Mouse (Mus musculus): ENCODE data around the gene Map4k1.

Gene Map4k1

DNA sequence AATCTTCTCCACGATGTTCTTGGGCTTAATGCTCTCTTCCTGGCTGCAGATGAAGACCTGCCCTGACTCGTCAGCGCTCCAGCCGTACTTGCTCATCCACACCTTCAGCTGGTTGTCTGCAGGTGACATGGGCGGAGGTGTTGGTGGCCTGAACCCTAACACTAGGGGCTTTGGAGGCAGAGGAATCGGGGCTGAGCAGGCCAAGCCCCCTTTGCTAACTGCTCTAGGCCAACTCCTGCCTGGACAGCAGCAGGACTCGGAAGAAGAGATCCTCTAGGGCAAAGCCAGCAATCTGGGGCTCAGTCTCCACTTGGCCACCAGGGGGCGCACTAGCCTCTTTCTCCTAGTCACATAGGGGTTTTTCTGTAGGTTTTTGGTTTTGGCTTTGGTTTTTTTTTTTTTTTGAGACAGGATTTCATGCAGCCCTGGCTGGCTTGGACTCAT lies 9.3 kb upstream of the Map4k1 start:
- intact Hi-C loops (cut with DNase I): loop anchor here (5.0 kb wide), 2 partner anchors 65 to 185 kb away; partner anchors contain the start of gene Rinl

DNA sequence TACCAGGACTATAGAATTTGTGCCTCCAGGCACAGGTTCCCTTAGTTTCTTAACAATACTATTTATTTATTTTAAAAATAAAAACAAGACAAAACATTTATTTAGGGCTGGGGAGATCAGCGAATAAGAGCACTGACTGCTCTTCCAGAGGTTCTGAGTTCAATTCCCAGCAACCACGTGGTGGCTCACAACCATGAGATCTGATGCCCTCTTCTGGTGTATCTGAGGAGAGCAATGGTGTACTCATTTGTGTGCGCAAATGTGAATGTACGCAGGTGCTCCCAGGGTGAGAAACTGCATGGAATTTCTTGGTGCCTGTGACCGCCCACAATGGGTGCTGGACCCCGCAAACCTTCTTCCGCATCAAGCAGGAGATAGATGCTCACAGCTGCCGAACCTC lies 8.8 kb upstream of the Map4k1 start:
- intact Hi-C loops (cut with DNase I): loop anchor here (5.0 kb wide), 2 partner anchors 64 to 186 kb away; partner anchors contain the start of gene Rinl

GRCm38 (mm10) chr7:28977556-28977955 lies 4.3 kb upstream of the Map4k1 start:
- intact Hi-C loops (cut with DNase I): no loop called here

DNA sequence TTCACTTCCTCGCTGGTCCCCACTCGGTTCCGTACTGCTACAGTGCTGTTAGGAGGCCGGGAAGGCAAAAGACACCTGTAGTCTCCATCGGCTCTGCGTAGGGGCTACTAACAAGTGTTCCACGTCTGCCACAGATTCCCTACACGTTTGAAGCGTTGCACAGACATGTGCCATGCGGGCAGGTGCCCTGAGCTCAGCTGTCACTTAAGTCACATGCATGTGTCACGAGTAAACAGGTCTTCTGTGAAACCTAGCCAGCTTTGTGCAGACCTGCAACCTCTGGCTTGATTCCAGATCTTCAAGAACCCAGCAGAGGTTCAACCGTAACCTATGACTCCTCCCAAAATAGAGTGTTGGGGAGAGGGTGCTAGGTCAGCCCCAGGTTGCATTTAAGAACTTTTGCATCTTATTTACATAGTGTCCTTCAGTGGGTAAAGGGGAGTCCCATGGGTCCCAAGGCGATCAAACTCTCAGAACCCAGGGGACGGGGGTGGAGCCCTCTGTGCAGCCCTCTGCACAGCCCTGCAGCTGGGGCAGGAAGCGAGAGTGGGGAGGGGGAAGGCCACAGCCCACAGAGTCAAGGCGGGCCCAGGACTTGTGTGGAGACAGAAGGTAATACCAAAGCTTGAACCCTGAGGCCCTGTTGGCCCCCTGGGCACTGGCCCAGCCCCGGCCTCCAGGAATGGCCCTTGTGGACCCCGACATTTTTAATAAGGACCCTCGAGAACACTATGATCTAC lies 594 bp downstream of the Map4k1 start:
- intact Hi-C loops (cut with DNase I): no loop called here

DNA sequence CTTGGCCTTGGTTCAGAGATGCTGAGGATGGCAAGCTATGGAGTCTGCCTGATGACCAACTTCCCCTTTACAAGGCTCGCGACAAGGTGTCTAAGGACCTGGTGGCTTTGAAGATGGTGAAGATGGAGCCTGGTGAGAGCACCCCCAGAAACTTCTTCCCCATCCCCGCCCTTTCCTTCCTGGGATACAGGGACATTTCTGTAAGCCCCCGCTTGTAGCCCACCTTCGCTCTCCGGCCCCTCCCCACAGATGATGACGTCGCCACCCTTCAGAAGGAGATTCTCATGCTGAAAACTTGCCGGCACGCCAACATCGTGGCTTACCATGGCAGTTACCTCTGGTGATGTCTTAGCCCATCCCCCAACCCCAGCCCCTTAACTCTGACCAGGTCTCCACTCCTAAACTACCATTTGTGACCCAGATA lies 1.3 kb downstream of the Map4k1 start:
- intact Hi-C loops (cut with DNase I): no loop called here

DNA sequence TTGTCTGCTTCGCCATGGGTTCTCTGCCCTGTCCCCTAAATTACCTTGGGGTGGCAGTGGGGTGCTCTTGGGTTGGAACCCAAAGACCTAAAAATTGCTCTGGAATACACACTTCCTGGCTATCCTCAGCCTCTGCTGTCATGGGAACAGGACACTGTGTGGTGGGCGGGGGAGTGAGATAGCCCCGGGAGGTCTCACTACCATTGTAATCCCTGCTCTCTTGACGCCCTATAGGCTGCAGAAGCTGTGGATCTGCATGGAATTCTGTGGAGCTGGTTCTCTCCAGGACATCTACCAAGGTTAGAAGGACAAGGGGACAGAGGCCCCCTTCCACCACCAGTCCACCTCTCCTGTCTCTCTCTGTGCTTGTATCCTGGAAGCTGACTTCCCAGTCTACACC lies 2.0 kb downstream of the Map4k1 start:
- intact Hi-C loops (cut with DNase I): no loop called here

DNA sequence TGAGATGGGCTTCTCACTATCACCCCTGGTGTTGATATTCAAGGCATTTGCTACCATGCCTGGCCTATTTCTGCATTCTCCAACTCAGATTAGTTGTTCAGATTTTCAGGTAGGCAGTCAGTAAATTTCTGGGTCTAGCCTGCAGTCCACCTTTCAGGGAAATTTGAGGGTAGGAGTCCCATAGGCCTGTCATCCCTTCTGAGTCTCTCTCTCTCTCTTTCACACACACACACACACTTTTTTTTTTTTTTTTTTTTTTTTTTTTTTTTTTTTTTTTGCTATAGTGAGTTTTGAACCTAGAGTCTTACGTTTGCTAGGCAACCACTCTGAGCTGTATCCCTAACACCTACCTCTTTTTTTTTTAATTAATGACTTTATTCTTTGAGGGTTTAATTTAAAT lies 2.6 kb downstream of the Map4k1 start:
- intact Hi-C loops (cut with DNase I): no loop called here

DNA sequence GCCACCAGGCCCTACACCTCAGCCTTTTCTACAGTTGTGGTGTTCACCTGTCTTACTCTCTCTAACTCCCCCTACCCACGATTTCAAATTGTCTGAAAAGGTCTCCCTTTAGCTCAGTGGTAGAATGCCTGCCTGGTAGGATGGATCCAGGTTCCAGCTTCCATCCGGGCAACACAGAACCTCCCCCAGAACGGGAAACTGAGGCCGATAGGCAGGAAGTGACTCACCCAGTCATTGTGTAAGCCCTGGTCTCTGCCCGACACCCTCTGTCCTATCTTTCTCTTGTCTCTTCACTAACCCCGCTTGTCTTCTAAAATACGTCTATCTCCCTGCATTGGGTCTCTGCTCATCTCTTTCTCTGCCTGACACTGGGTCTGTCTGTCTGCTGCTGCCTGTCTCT lies 3.4 kb downstream of the Map4k1 start:
- intact Hi-C loops (cut with DNase I): no loop called here

- intact Hi-C loops (cut with DNase I): loop anchor here (5.0 kb wide), 1 partner anchor 46 kb away; no protein-coding TSS in a partner anchor
Observed at GRCm38 (mm10) chr7:28990766-28991273, 9.0 kb downstream of the Map4k1 start.

GRCm38 (mm10) chr7:28991616-28992015 lies 9.8 kb downstream of the Map4k1 start:
- intact Hi-C loops (cut with DNase I): loop anchor here (5.0 kb wide), 1 partner anchor 46 kb away; no protein-coding TSS in a partner anchor

- intact Hi-C loops (cut with DNase I): loop anchor here (5.0 kb wide), 1 partner anchor 44 kb away; no protein-coding TSS in a partner anchor
Observed at GRCm38 (mm10) chr7:28992997-28993396, 11.1 kb downstream of the Map4k1 start.

DNA sequence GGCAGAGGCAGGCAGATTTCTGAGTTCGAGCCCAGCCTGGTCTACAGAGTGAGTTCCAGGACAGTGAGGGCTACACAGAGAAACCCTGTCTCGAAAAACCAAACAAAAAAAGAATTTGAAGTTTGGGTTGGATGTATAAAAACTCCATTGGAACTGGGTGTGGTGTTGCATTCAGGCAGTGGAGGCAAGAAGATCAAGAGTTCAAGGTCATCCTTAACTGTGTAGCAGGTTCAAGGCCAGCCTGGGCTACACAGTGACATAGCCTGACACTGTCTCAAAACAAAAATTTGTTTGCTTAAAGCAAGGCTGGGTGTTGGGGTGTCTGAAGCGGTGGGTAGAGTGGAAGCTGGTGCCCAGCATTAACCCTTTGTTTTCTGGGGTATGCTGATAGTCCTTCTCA lies 11.6 kb downstream of the Map4k1 start:
- intact Hi-C loops (cut with DNase I): loop anchor here (5.0 kb wide), 1 partner anchor 44 kb away; no protein-coding TSS in a partner anchor

DNA sequence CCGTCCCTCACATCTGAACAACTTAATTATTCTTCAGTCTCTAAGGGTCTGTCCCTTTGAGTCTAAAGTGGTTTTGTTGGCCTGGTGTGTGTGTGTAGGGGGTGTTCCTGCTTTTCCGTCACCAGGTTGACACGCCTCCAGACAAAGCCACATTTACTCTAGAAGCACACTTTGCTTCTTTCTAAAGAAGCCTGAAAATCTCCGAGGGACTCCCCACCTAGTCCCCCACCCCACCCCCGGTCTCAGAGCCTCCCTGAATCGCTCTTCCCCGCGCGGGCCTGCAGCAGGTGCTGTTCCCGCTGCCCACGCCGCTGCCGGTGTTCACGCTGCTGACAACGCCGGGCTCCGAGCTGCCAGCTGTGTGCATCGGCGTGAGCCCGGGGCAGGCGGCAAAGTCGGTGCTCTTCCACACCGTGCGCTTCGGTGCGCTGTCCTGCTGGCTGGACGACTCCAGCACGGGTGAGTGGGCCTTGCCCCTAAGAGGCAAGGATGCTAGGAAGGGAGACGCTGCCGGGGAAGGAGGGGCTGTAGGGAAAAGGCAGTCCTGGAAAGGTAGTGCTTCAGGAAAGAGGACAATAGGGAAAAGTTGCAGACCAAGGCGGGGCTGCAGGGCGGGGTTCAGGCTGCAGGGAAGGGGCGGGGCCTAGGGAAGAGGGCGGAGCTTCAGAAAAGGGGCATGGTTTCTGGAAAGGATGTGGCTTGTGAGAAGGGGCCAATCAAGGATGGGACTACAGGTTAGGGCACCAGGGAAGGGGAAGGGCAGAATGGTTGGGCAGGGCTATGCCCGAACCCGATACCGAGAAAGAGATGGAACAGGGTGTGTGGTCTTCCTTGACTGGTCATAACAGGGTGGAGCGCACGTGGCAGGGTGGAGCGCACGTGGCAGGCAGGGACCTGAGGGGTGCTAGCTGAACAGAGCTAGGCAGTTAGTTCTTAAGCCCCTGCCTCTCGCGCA lies 19.1 kb downstream of the Map4k1 start:
- intact Hi-C loops (cut with DNase I): no loop called here

DNA sequence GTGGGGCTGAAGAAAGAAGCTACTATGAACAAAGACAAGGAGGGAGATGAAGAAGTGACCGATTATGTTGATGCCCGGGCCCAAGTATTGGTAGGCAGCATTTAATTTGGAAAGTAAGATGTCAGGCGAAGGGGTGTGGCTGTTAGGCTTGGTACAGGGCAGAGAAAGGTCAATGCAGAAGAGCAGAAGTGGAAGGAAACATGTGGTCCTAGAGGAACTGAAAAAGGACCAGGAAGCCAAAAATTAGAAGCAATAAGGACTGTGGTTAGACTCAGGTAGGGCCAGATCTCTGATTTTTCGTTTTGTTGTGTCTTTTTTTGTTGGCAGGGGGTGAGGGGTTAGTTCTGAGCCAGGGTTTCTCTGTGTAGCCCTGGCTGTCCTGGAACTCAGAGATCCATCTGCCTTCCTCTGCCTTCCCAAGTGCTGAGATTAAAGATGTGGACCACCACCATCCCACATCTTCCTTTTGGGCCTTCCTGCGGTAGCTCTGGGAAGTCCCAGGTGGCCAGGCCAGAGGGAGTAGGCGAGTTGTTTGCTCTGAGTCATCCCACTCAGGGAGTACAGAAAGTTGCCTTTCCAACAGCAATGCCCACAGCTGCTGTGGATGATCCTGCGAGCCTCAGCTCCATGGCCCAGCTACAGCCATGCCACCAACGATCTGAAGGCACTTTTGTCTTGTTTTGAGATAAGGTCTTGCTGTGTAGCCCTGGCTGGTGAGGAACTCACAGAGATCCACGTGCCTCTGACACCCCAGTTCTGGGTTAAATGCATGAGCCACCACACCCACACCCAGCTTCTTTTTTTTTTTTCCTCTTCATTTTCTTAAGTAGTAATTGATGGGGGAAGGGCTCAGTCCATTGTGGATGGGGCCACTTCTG lies 25.6 kb downstream of the Map4k1 start:
- intact Hi-C loops (cut with DNase I): no loop called here

- intact Hi-C loops (cut with DNase I): no loop called here
Observed at GRCm38 (mm10) chr7:29008171-29008570, 26.3 kb downstream of the Map4k1 start.

- intact Hi-C loops (cut with DNase I): no loop called here
Observed at GRCm38 (mm10) chr7:29008714-29009113, 26.9 kb downstream of the Map4k1 start.

DNA sequence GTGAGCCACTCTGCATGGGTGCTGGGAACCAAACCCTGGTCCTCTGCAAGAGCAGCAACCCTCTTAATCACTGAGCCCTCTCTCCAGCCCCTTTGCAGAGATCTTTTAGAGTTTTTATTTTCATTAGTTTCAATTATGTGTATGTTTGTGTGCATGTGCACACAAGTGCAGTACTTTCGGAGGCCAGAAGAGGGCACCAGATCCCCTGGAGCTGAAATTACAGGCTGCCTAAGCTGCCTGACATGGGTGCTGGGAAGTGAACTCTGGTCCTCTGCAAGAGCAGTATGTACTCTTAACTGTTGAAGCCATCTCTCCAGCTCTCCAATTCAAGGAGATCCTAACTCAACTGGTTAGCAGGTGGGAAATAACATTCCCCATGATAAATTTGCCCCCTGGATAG lies 33.1 kb downstream of the Map4k1 start:
- intact Hi-C loops (cut with DNase I): no loop called here

GRCm38 (mm10) chr7:29016440-29016839 lies 34.6 kb downstream of the Map4k1 start:
- intact Hi-C loops (cut with DNase I): no loop called here

DNA sequence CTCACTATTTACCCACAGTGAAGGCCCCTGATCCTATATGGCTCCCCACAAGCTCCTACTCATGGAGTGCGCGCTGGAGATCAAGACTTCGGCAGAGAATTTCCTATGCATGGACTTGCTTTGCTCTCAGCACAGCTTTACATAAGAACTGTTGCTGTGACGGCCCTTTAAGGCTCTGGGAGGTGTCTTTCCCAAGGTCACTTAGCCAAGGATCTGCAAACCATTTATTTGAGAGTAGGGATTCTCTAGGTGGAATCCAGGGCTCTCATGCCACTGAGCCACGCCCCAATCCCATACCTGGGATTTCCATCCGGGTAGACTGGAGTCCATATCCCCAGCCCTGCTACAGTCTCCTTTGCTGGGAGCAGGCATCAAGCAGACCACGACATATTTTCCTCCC lies 35.4 kb downstream of the Map4k1 start:
- intact Hi-C loops (cut with DNase I): no loop called here

GRCm38 (mm10) chr7:29019447-29020220 lies 37.8 kb downstream of the Map4k1 start:
- intact Hi-C loops (cut with DNase I): no loop called here
